19 mouse cellular contexts compared by ENCODE assay signal in genomic region chr5:96395786-96396650, GRCm38 (mm10). TPM values are rescaled to one million over a fixed set of nuclear protein-coding genes. Genes with fewer than 3 reads are reported as not detected.
DNase-seq lines count a peak whose midpoint lies in the region; ATAC-seq and TF ChIP-seq lines count a peak whose summit lies in the region.
"Had no signal": no experiment of that assay in that cellular context is flagged by ENCODE, and none has a peak within 500 bp of the region (broad histone marks: within the 10 kb centered on the region; RNA-seq: fewer than 3 reads in every experiment).

No protein-coding gene starts in this region.

- H3K4me2 ChIP-seq in kidney, embryonic 14.5 days (replicated peaks; ENCODE audit: low read depth, low read length), result no peak overlapping the region
- H3K4me2 ChIP-seq in lung, postnatal 0 days (replicated peaks; ENCODE audit: low read depth, low read length), result no peak overlapping the region
- H3K4me2 ChIP-seq in embryonic facial prominence, embryonic 14.5 days (ENCODE audit: low read depth, low read length), result no peak overlapping the region
- no peak overlapping the region for H3K4me2 ChIP-seq in stomach, embryonic 15.5 days
- H3K4me2 ChIP-seq: embryonic facial prominence, embryonic 13.5 days; forebrain, embryonic 13.5 days; heart, embryonic 13.5 days; hindbrain, embryonic 13.5 days; limb, embryonic 12.5 days had no signal

- 28% methylated on average over 5 of the region's 5 CpGs for WGBS in kidney, embryonic 14.5 days
- 23% methylated on average over 5 of the region's 5 CpGs for WGBS in lung, postnatal 0 days
- WGBS in embryonic facial prominence, embryonic 14.5 days, result 28% methylated on average over 5 of the region's 5 CpGs
- WGBS in stomach, embryonic 15.5 days, result 16% methylated on average over 5 of the region's 5 CpGs

- H3K9me3 ChIP-seq in kidney, embryonic 14.5 days (ENCODE audit: control insufficient read depth, low read length), result no peaks in the 10 kb centered on the region
- H3K9me3 ChIP-seq in lung, postnatal 0 days (ENCODE audit: low read length), result no peaks in the 10 kb centered on the region
- no peaks in the 10 kb centered on the region for H3K9me3 ChIP-seq in embryonic facial prominence, embryonic 14.5 days (ENCODE audit: control insufficient read depth, low read length)
- no peaks in the 10 kb centered on the region for H3K9me3 ChIP-seq in stomach, embryonic 15.5 days
- H3K9me3 ChIP-seq: embryonic facial prominence, embryonic 13.5 days; forebrain, embryonic 13.5 days; heart, embryonic 13.5 days; hindbrain, embryonic 13.5 days; limb, embryonic 12.5 days had no signal

- H3K27me3 ChIP-seq in kidney, embryonic 14.5 days (ENCODE audit: control insufficient read depth, insufficient read depth, low read length), result no peaks in the 10 kb centered on the region
- no peaks in the 10 kb centered on the region for H3K27me3 ChIP-seq in lung, postnatal 0 days (replicated peaks; ENCODE audit: insufficient read depth, low read length)
- H3K27me3 ChIP-seq in embryonic facial prominence, embryonic 14.5 days (replicated peaks; ENCODE audit: control insufficient read depth, insufficient read depth, low read length), result no peaks in the 10 kb centered on the region
- no peaks in the 10 kb centered on the region for H3K27me3 ChIP-seq in stomach, embryonic 15.5 days (replicated peaks)
- H3K27me3 ChIP-seq: embryonic facial prominence, embryonic 13.5 days; forebrain, embryonic 13.5 days; heart, embryonic 13.5 days; hindbrain, embryonic 13.5 days; limb, embryonic 12.5 days had no signal

- TF ChIP-seq EP300 in lung, postnatal 0 days (IDR thresholded peaks at IDR 0.05), result no peak

- no peak overlapping the region for H3K4me3 ChIP-seq in kidney, embryonic 14.5 days (ENCODE audit: low read length)
- no peak overlapping the region for H3K4me3 ChIP-seq in lung, postnatal 0 days (ENCODE audit: low read depth, low read length)
- no peak overlapping the region for H3K4me3 ChIP-seq in embryonic facial prominence, embryonic 14.5 days (ENCODE audit: low read depth, low read length)
- no peak overlapping the region for H3K4me3 ChIP-seq in stomach, embryonic 15.5 days (replicated peaks)
- H3K4me3 ChIP-seq: embryonic facial prominence, embryonic 13.5 days; forebrain, embryonic 13.5 days; heart, embryonic 13.5 days; hindbrain, embryonic 13.5 days; limb, embryonic 12.5 days; myocyte had no signal

- ATAC-seq in kidney, embryonic 14.5 days (ENCODE audit: low FRiP score, low TSS enrichment), result peak; percentile 78
- no peak for ATAC-seq in lung, postnatal 0 days
- ATAC-seq in embryonic facial prominence, embryonic 14.5 days (ENCODE audit: low read depth), result peak; percentile 65; the same call in 1 of the 2 replicates
- ATAC-seq in stomach, embryonic 15.5 days (ENCODE audit: insufficient read depth, low FRiP score, low read depth), result peak; percentile 72
- ATAC-seq: forebrain, embryonic 13.5 days had no signal

- no peak overlapping the region; the same call in 1 of the 2 replicates for H3K27ac ChIP-seq in kidney, embryonic 14.5 days (ENCODE audit: low read depth, low read length)
- no peak overlapping the region for H3K27ac ChIP-seq in lung, postnatal 0 days (ENCODE audit: low read length)
- H3K27ac ChIP-seq in embryonic facial prominence, embryonic 14.5 days (replicated peaks; ENCODE audit: low read depth, low read length), result peak overlapping the region; percentile 2; the same call in 1 of the 2 replicates
- peak overlapping the region; percentile 55 for H3K27ac ChIP-seq in stomach, embryonic 15.5 days
- H3K27ac ChIP-seq: embryonic facial prominence, embryonic 13.5 days; forebrain, embryonic 13.5 days; heart, embryonic 13.5 days; hindbrain, embryonic 13.5 days; limb, embryonic 12.5 days had no signal

- H3K9ac ChIP-seq in kidney, embryonic 14.5 days (ENCODE audit: low read depth, low read length), result no peak overlapping the region
- no peak overlapping the region for H3K9ac ChIP-seq in lung, postnatal 0 days (replicated peaks; ENCODE audit: low read depth)
- no peak overlapping the region for H3K9ac ChIP-seq in embryonic facial prominence, embryonic 14.5 days (ENCODE audit: low read depth, low read length)
- no peak overlapping the region for H3K9ac ChIP-seq in stomach, embryonic 15.5 days
- H3K9ac ChIP-seq: embryonic facial prominence, embryonic 13.5 days; forebrain, embryonic 13.5 days; heart, embryonic 13.5 days; hindbrain, embryonic 13.5 days; limb, embryonic 12.5 days had no signal

- H3K36me3 ChIP-seq in kidney, embryonic 14.5 days (ENCODE audit: control insufficient read depth, insufficient read depth, low read length), result no peaks in the 10 kb centered on the region
- no peaks in the 10 kb centered on the region for H3K36me3 ChIP-seq in lung, postnatal 0 days (ENCODE audit: insufficient read depth, low read length)
- H3K36me3 ChIP-seq in embryonic facial prominence, embryonic 14.5 days (ENCODE audit: control insufficient read depth, insufficient read depth, low read length), result no peaks in the 10 kb centered on the region
- H3K36me3 ChIP-seq in stomach, embryonic 15.5 days, result no peaks in the 10 kb centered on the region
- H3K36me3 ChIP-seq: embryonic facial prominence, embryonic 13.5 days; heart, embryonic 13.5 days; hindbrain, embryonic 13.5 days; limb, embryonic 12.5 days had no signal

- no peak for DNase-seq in kidney, adult 11 months
- DNase-seq in lung, postnatal 0 days (ENCODE audit: low spot score), result peak; percentile 22
- DNase-seq in lung, adult 18-20 months, result no peak
- no peak for DNase-seq in embryonic facial prominence, embryonic 14.5 days (ENCODE audit: low spot score)
- DNase-seq in adrenal gland, postnatal 10 days, result no peak
- no peak for DNase-seq in adrenal gland, adult 2 months
- DNase-seq: cerebellum, adult 18-20 months; gastrocnemius, postnatal 14 days; lung, postnatal 4 days; right cerebral cortex, postnatal 4 days had no signal

- peaks cover 18% of the 10 kb centered on the region; the same call in 1 of the 2 replicates for H3K4me1 ChIP-seq in kidney, embryonic 14.5 days (ENCODE audit: control insufficient read depth, insufficient read depth, low read length)
- H3K4me1 ChIP-seq in lung, postnatal 0 days (ENCODE audit: insufficient read depth, low read depth, low read length), result peaks cover 7% of the 10 kb centered on the region; the same call in 1 of the 2 replicates
- H3K4me1 ChIP-seq in embryonic facial prominence, embryonic 14.5 days (ENCODE audit: control insufficient read depth, insufficient read depth, low read length), result peaks cover 12% of the 10 kb centered on the region
- H3K4me1 ChIP-seq in stomach, embryonic 15.5 days, result 0 out of 2 replicates have a peak, but pooled peaks cover 6% of the 10 kb centered on the region
- H3K4me1 ChIP-seq: hindbrain, embryonic 13.5 days had no signal

- TF ChIP-seq CTCF in lung, postnatal 0 days (IDR thresholded peaks at IDR 0.05), result no peak

RNA-seq across cellular contexts. Expression of gene Fras1, which starts 22.3 kb away (rescaled TPM):
- 43.7 and 71.3 TPM in 2 replicates for polyA plus RNA-seq in kidney, embryonic 14.5 days (2014; fragmentation: Nextera tagmentation; extraction: Ambion mirVana)
- 8.0 and 8.6 TPM in 2 replicates for polyA plus RNA-seq in lung, postnatal 0 days (2015; fragmentation: Nextera tagmentation; extraction: Ambion mirVana)
- 19.2 and 22.0 TPM in 2 replicates for polyA plus RNA-seq in embryonic facial prominence, embryonic 14.5 days (2014; fragmentation: Nextera tagmentation; extraction: Ambion mirVana)
- 20.3 and 26.6 TPM in 2 replicates for polyA plus RNA-seq in stomach, embryonic 15.5 days (2015; fragmentation: Nextera tagmentation; extraction: Ambion mirVana)
- 1 to 10 TPM; 3.9 to 8.9 TPM for total RNA-seq in adrenal gland, postnatal 10 days (2021)
- total RNA-seq in adrenal gland, adult 2 months (2021), result 1 to 10 TPM; 1.6 to 1.8 TPM
- 0.31 and 0.48 TPM in 2 replicates for polyA plus RNA-seq in adrenal gland, adult 2 months (2012; rRNA removed)
- total RNA-seq: MEL had no signal

Comparison
In these comparisons a context has a peak if more than half of its experiments do, and no peak if none do; other contexts are left out.
1. H3K27ac ChIP-seq: peak in embryonic facial prominence, embryonic 14.5 days (single experiment) and stomach, embryonic 15.5 days (single experiment); none in kidney, embryonic 14.5 days (single experiment) and lung, postnatal 0 days (single experiment).